Mouse (Mus musculus) heart, embryonic 16.5 days (tissue): ENCODE data around the gene Acbd4. TPM values are rescaled to one million over a fixed set of nuclear protein-coding genes. Genes with fewer than 3 reads are reported as not detected.

Experiments
- ATAC-seq: fragments of 200-750 bp; cut with Nextera tagmentation; replicated peaks from 2 replicates; pipeline ENCODE4 v1.8.0; 2017; ENCODE audit warnings: moderate number of reproducible peaks; ENCODE audit not compliant: insufficient read depth, low FRiP score; ENCODE audit errors: extremely low read depth
- H3K27ac ChIP-seq: fragments of 300-500 bp; sonication (generic); 2 replicates; pipeline ENCODE4 v1.5.1; 2014; ENCODE audit warnings: mild to moderate bottlenecking, low read length, control low read depth, moderate library complexity
- H3K27me3 ChIP-seq: fragments of 300-500 bp; sonication (generic); 2 replicates; pipeline ENCODE4 v1.6.1; 2014; ENCODE audit warnings: low read length, mixed read lengths; ENCODE audit not compliant: control insufficient read depth, insufficient read depth
- H3K36me3 ChIP-seq: fragments of 300-500 bp; sonication (generic); 2 replicates; pipeline ENCODE4 v1.6.1; 2014; ENCODE audit not compliant: control insufficient read depth, insufficient read depth
- H3K4me1 ChIP-seq: fragments of 300-500 bp; sonication (generic); 2 replicates; pipeline ENCODE4 v1.6.1; 2014; ENCODE audit warnings: low read length, mixed read lengths; ENCODE audit not compliant: control insufficient read depth, insufficient read depth
- H3K4me2 ChIP-seq: fragments of 300-500 bp; sonication (generic); 2 replicates; pipeline ENCODE4 v1.6.1; 2014; ENCODE audit warnings: low read depth, mild to moderate bottlenecking, control low read depth, low read length
- H3K4me3 ChIP-seq: fragments of 300-500 bp; sonication (generic); 2 replicates; pipeline ENCODE4 v1.5.1; 2014; ENCODE audit warnings: mild to moderate bottlenecking, control low read depth, low read length
- H3K9ac ChIP-seq: fragments of 300-500 bp; sonication (generic); 2 replicates; pipeline ENCODE4 v1.6.1; 2014; ENCODE audit warnings: low read length, control low read depth
- H3K9me3 ChIP-seq: fragments of 300-500 bp; sonication (generic); replicated peaks from 2 replicates; pipeline ENCODE4 v1.6.1; 2016; ENCODE audit warnings: low read length; ENCODE audit not compliant: control insufficient read depth
- WGBS: fragments of 180-500 bp; shearing (Covaris S2); extraction: QIAGEN DNeasy Blood & Tissue Kit; methylation state at CpG from one replicate; pipeline ENCODE4 v1.1.7; 2014; 5-methylcytosine and 5-hydroxymethylcytosine counted together
- polyA plus RNA-seq: library from polyadenylated mRNA; unstranded; fragments of >200 nt; fragmentation: Nextera tagmentation; extraction: Ambion mirVana; gene quantifications from 2 replicates; pipeline ENCODE4 v1.2.1, GENCODE M21; 2015

The Acbd4 gene
- polyA plus RNA-seq, 1 experiment from 2014 or later = 21.8 TPM

DNA sequence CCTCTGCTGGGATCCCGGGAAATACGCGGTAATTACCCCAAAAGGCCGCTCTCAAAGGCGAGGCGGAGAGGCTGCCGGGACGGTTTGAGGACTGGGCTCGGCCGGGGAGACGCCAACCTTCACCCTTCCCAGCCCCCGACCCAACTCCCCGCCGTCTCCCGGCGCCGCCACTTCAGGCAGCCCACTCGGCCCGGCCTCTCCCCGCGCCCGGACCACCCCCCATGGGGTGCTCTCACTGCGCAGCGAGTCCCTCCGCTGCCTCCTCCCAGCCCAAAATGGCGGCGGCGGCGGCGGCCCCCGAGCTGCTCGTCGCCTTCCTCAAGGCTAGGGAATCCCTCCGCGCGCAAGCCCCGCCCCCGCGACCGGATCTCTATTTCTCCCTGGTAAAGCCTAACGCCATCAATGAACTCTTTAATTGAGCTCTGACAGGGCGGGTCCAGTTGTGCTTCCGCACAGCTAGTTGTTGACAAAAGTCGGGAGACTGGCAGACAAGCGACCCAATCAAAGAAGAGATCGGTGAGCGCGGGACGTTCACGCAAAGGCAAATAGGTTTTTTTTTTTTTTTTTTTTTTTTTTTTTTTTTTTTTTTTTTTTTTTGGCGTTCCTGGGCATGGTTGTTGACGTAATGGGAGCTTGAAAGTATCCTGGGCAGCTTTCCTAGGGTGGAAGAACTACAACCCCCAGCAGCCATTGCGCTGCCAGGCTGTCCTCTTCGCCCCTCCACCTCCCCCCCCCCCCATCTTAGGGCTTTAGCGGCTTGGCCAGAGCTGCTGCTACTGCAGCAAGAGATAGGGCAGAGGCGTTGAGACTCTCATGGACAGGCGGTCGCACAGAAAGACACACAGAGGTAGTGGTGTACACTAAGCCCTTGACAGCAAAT, 31.3 kb downstream of the Acbd4 start:
- Histone ChIP-seq H3K4me1 (peaks cover 27% of the 10 kb centered on the region), H3K9ac (peak overlapping the region; percentile 100), H3K27ac (peak overlapping the region; percentile 99), H3K4me3 (peak overlapping the region; percentile 96), H3K9me3 (no peaks in the 10 kb centered on the region), H3K27me3 (no peaks in the 10 kb centered on the region), H3K4me2 (peak overlapping the region; percentile 91), H3K36me3 (no peaks in the 10 kb centered on the region)
- WGBS = under 1% methylated on average over 55 of the region's 58 CpGs
- ATAC-seq = peak; percentile 92

DNA sequence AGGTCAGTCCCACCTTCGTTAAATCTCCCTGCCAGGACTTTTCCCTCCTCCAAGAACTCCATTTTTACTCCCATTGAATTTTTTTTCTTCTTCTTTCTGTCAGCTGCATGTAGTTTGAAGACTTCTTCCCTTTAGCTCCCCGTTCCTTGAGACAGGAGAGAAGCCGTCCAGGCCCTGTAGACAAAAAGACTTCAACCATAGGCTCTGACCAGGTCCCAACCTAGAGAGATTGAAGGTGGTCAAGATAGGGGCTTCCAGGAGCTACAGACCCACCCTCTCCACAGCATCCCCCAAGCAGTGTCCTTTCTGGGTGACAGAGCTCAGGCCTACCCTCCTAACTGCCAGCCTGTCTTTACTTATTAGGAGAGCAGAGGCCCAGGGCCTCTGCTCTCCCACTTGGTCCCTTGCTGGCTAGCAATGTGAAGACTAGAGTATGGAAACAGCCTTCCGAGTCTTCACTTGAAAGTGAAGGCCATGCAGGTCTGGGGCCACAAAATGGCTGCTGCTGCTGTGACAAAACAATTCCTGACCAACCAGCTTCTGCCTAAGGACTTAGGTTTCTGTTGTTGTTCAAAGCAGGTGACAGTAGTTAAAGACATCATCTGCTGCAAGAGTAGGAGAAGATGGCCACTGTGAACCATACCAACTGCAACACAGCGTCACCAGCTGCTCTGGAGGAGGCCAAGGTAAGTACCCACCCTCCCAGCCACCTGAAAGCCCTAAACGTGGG, 32.1 kb downstream of the Acbd4 start:
- WGBS = 59% methylated on average over 6 of the region's 6 CpGs
- H3K27ac ChIP-seq = peak overlapping the region; percentile 84
- no peak for ATAC-seq

DNA sequence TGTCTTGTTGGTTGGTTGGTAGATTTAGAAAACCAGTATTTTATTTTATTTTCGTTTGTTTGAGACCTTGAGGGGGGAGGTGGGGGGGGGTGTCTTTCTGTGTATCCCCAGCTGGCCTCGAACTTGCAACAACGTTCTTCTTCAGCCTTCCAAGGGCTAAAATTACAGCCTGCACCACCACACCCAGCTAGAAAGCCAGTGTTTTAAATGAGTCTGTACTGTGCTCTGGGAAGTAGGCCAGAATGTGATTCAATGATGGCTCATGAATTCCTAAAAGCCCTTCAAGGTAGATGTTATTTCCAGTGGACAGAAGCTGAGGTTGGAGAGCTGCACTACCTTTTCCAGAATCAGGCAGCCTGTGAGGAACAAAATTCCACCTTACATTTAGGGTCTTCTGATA, 32.7 kb downstream of the Acbd4 start:
- ATAC-seq = no peak
- no peak overlapping the region; the same call in 1 of the 2 replicates for H3K27ac ChIP-seq
- no peaks in the 10 kb centered on the region for H3K27me3 ChIP-seq
- WGBS = 68% methylated on average over 3 of the region's 3 CpGs
- no peaks in the 10 kb centered on the region for H3K9me3 ChIP-seq
- no peak overlapping the region for H3K4me3 ChIP-seq
- H3K4me1 ChIP-seq = peaks cover 27% of the 10 kb centered on the region
- no peak overlapping the region for H3K4me2 ChIP-seq
- no peaks in the 10 kb centered on the region for H3K36me3 ChIP-seq
- no peak overlapping the region for H3K9ac ChIP-seq

More for the DNA sequence above, 32.1 kb downstream of the Acbd4 start:
- peak overlapping the region; percentile 41 for H3K4me3 ChIP-seq
- peak overlapping the region; percentile 66 for H3K4me2 ChIP-seq
- no peaks in the 10 kb centered on the region for H3K9me3 ChIP-seq
- peaks cover 27% of the 10 kb centered on the region for H3K4me1 ChIP-seq
- no peaks in the 10 kb centered on the region for H3K27me3 ChIP-seq
- peak overlapping the region; percentile 72 for H3K9ac ChIP-seq
- H3K36me3 ChIP-seq = no peaks in the 10 kb centered on the region

DNA sequence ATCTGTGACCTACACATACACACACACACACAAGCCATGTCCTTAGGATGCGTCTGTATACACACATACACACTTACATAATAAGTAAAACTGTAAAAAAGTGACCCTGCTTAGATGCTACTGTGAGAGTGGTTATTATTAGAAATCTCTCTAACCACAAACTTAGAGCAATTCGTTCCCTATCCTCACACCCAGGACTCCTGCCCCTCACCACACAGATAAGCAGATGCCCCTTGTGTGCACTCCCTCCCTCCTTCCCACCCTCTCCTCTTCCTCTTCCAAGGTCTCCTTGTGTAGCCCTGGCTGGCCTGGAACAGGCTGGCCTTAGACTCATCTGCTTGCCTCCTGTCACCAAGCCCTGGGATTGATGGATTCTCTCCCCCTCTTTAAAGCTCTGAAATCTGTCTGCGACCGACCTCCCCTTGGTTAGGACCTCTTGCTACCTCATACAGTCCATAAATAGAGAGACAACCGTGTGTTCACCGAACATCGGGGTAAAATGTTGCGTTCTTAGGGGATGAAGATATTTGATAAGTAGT, 34.6 kb downstream of the Acbd4 start:
- ATAC-seq = no peak
- no peaks in the 10 kb centered on the region for H3K36me3 ChIP-seq
- 64% methylated on average over 8 of the region's 8 CpGs for WGBS
- H3K9ac ChIP-seq = no peak overlapping the region
- no peak overlapping the region for H3K27ac ChIP-seq
- H3K9me3 ChIP-seq = no peaks in the 10 kb centered on the region
- peaks cover 27% of the 10 kb centered on the region for H3K4me1 ChIP-seq
- H3K4me2 ChIP-seq = no peak overlapping the region
- H3K4me3 ChIP-seq = no peak overlapping the region
- no peaks in the 10 kb centered on the region for H3K27me3 ChIP-seq

DNA sequence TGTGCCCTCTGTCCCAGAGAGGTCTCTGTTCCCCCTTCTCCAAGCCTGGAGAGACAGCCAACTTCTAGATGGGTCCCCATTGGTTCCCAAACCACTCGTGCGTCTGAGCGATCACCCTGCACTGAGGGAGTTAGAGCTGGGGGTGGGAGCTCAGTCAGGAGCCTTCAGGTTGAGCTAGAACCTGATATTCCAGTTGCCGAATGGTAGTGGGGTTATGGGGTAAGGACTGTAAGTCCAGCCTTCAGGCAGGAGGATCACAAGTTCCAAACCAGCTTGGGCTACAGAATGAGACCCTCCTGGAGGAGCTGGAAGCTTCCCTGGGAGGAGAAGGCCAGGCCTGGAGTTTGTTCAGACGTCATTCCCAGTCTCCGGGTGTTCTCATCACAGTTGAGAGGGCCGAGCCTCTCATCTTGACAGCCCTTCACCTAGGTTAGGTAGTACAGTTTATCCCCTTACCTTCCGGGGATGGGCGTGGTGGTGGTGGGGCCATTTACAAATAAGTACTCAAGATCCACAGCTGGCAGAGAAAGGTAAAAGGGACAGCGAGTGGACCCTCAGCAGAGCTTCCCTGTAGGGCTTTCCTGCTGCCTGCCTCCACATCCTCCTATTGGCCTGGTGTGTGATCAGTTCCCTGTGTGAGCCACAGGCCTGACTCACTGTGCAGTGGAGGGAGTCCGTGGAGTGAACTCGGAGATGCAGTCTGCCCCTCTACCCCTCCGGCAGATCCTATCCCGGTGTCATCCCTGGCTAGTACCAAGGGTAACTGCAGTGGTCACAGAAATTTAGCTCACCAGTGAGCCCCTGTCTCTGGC, 38.7 kb downstream of the Acbd4 start:
- 80% methylated on average over 14 of the region's 14 CpGs for WGBS
- no peaks in the 10 kb centered on the region for H3K27me3 ChIP-seq
- peaks cover 36% of the 10 kb centered on the region for H3K4me1 ChIP-seq

DNA sequence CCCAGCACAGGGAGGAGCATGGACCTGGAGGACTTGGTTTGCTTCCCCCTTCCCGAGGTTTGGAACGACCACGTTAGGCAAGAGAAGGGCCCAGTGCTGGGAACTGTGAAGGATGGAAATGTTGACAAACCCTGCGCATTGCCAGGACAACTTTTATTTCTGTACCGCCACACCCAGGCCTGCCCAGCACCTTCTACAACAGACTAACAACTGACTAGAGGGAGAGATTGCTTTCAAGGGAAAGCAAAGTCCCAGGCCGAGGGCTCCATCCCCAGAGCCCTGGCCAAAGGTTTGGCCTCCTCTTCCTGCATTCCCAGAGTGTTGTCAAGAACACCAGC, 39.2 kb downstream of the Acbd4 start:
- 47% methylated on average over 6 of the region's 6 CpGs for WGBS
- H3K9ac ChIP-seq = peak overlapping the region; percentile 54

More for the DNA sequence above, 38.7 kb downstream of the Acbd4 start:
- H3K4me3 ChIP-seq = no peak overlapping the region
- H3K36me3 ChIP-seq = no peaks in the 10 kb centered on the region
- peak overlapping the region; percentile 83 for H3K27ac ChIP-seq
- H3K4me2 ChIP-seq = no peak overlapping the region
- H3K9ac ChIP-seq = peak overlapping the region; percentile 54
- H3K9me3 ChIP-seq = no peaks in the 10 kb centered on the region
- no peak for ATAC-seq

DNA sequence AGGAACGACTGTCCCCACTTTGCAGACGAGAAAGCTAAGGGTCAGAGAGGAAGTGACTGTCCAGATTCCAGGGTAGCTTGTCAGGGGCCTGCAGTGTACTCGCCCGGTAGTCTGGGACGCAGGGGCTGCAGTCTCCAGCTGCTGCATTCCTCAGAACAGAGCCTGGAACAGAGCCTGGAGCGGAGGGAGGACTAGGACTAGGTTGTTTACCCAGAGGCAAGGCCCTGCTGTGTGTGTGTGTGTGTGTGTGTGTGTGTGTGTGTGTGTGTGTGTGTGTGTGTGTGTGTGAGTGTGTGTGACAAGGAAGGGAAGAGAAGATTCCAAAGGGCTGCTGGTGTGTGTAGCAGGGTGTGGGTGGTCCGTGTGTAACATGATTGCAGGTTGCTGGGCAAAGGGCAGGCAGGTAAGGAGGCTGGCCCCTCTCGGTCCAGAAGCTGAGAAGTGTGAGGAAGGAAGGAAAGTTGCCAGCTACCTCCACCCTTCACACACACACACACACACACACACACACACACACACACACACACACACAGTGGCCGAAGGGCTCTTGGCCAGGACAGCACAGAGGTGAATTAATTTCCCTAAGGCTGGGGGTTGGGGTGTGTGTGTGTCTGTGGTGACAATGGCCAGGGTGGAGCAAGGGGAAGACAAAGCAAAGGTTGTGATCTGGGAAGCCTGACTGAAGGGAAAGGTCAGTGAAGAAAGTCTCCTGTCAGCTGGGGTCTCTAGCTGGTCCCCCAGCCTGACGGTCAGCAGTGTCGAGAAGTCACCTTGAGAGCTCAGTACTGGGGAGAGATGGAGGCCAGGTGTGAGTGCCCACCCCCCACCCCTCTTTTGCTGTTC, 39.8 kb downstream of the Acbd4 start:
- peaks cover 36% of the 10 kb centered on the region for H3K4me1 ChIP-seq
- peak overlapping the region; percentile 54 for H3K9ac ChIP-seq
- peak overlapping the region; percentile 83 for H3K27ac ChIP-seq
- H3K9me3 ChIP-seq = no peaks in the 10 kb centered on the region
- ATAC-seq = peak; percentile 53
- peak overlapping the region; percentile 20; the same call in 1 of the 2 replicates for H3K4me2 ChIP-seq
- no peak overlapping the region for H3K4me3 ChIP-seq
- H3K27me3 ChIP-seq = no peaks in the 10 kb centered on the region
- no peaks in the 10 kb centered on the region for H3K36me3 ChIP-seq
- WGBS = 24% methylated on average over 11 of the region's 11 CpGs

More for the DNA sequence above, 39.2 kb downstream of the Acbd4 start:
- H3K9me3 ChIP-seq = no peaks in the 10 kb centered on the region
- H3K27me3 ChIP-seq = no peaks in the 10 kb centered on the region
- no peak for ATAC-seq
- peaks cover 36% of the 10 kb centered on the region for H3K4me1 ChIP-seq
- peak overlapping the region; percentile 83 for H3K27ac ChIP-seq
- no peaks in the 10 kb centered on the region for H3K36me3 ChIP-seq
- H3K4me3 ChIP-seq = no peak overlapping the region
- H3K4me2 ChIP-seq = no peak overlapping the region

DNA sequence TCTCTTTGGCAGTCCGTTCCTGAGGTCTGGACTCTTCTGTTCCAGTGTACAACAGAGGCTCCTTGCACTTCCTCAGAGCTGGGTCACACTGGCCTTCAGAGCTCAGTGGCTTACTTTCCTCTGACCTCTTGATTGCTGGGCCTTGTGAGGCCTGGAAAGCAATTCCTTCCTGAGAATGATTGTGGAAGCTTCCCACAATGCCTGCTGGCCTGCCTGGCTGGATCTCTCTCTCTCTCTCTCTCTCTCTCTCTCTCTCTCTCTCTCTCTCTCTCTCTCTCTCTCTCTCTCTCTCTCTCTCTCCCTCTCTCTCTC, 40.4 kb downstream of the Acbd4 start:
- Histone ChIP-seq H3K9me3 (no peaks in the 10 kb centered on the region), H3K4me3 (no peak overlapping the region), H3K9ac (peak overlapping the region; percentile 65), H3K27me3 (no peaks in the 10 kb centered on the region), H3K27ac (peak overlapping the region; percentile 83), H3K4me2 (peak overlapping the region; percentile 20; the same call in 1 of the 2 replicates), H3K4me1 (peaks cover 36% of the 10 kb centered on the region), H3K36me3 (no peaks in the 10 kb centered on the region)
- WGBS = 42% methylated on average over 1 of the region's 1 CpGs
- peak; percentile 37; the same call in 1 of the 2 replicates for ATAC-seq
